Mouse (Mus musculus): Measurements from ENCODE around the gene Vwa3b.

DNA sequence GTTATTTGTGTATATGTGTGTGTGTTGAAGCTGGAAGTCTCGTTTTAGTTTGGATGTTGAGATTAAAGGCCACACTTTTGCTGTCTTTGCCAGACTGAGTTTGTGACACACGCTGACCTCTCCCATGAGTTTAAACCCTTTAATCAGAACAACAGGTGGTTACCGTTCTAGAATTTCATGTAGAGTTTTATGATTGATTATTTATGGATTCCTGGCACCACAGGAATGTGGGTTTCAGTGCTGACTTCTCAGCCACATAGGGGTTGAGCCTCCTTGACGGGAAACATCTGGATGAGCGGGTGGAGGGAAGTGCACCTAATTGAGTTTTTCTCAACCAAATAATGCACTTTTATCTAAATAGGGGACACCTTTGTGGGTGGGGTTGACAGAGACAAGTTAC is 19.1 kb downstream of the Vwa3b start:
- TF ChIP-seq CTCF (IDR thresholded peaks at IDR 0.05; ENCODE audit: low read depth): no peak
- no peak for TF ChIP-seq EP300 (optimal IDR thresholded peaks at IDR 0.05)
